Mouse (Mus musculus) hindbrain, postnatal 0 days (tissue): ENCODE measurements around the gene Ywhab. TPM values are rescaled to one million over a fixed set of nuclear protein-coding genes. Genes with fewer than 3 reads are reported as not detected.

Experiments
- ATAC-seq: fragments of 200-750 bp; cut with Nextera tagmentation; 2 replicates; pipeline ENCODE4 v1.8.0; 2017; ENCODE audit warnings: mild to moderate bottlenecking, moderate TSS enrichment, moderate library complexity
- DNase-seq: peaks from one replicate; pipeline ENCODE4 v3.0.0-alpha.2; 2015; ENCODE audit warnings: low spot score
- H3K27ac ChIP-seq: fragments of 300-500 bp; sonication (generic); 2 replicates; pipeline ENCODE4 v1.5.1; 2014; ENCODE audit warnings: mild to moderate bottlenecking
- H3K27me3 ChIP-seq: fragments of 300-500 bp; sonication (generic); 2 replicates; pipeline ENCODE4 v1.6.1; 2014; ENCODE audit warnings: low read length, mixed read lengths; ENCODE audit not compliant: insufficient read depth
- H3K36me3 ChIP-seq: fragments of 300-500 bp; sonication (generic); 2 replicates; pipeline ENCODE4 v1.6.1; 2014; ENCODE audit warnings: low read length, mixed read lengths; ENCODE audit not compliant: insufficient read depth
- H3K4me1 ChIP-seq: fragments of 300-500 bp; sonication (generic); 2 replicates; pipeline ENCODE4 v1.6.1; 2014; ENCODE audit warnings: antibody characterized with exemption, low read length, mixed read lengths; ENCODE audit not compliant: insufficient read depth
- H3K4me2 ChIP-seq: fragments of 300-500 bp; sonication (generic); 2 replicates; pipeline ENCODE4 v1.6.1; 2014; ENCODE audit warnings: low read depth, mild to moderate bottlenecking, low read length, moderate library complexity, mixed read lengths
- H3K4me3 ChIP-seq: fragments of 300-500 bp; sonication (generic); 2 replicates; pipeline ENCODE4 v1.5.1; 2014; ENCODE audit warnings: low read length
- H3K9ac ChIP-seq: fragments of 300-500 bp; sonication (generic); replicated peaks from 2 replicates; pipeline ENCODE4 v1.6.1; 2014; ENCODE audit warnings: mild to moderate bottlenecking, low read length, moderate library complexity, mixed read lengths
- H3K9me3 ChIP-seq: fragments of 300-500 bp; sonication (generic); 2 replicates; pipeline ENCODE4 v1.6.1; 2016; ENCODE audit warnings: low read length, mixed read lengths
- CTCF ChIP-seq: IDR thresholded peaks from 2 replicates; pipeline ENCODE4 v1.5.1; 2016; ENCODE audit warnings: antibody characterized with exemption, control low read depth, low read depth
- WGBS: fragments of 180-500 bp; shearing (Covaris S2); extraction: QIAGEN DNeasy Blood & Tissue Kit; methylation state at CpG from one replicate; pipeline ENCODE4 v1.1.7; 2014; 5-methylcytosine and 5-hydroxymethylcytosine counted together
- polyA plus RNA-seq: library from polyadenylated mRNA; unstranded; fragments of >200 nt; fragmentation: Nextera tagmentation; extraction: Ambion mirVana; gene quantifications from 2 replicates; pipeline ENCODE4 v1.2.1, GENCODE M21; 2015
- total RNA-seq: library from RNA; depleted of rRNA; stranded (reverse); fragments of >200 nt; gene quantifications from 2 replicates; pipeline ENCODE4 v1.2.3, GENCODE M21; 2014

Ywhab gene
- total and polyA plus RNA-seq, 2 experiments from 2014 or later = 131 to 583 TPM

DNA sequence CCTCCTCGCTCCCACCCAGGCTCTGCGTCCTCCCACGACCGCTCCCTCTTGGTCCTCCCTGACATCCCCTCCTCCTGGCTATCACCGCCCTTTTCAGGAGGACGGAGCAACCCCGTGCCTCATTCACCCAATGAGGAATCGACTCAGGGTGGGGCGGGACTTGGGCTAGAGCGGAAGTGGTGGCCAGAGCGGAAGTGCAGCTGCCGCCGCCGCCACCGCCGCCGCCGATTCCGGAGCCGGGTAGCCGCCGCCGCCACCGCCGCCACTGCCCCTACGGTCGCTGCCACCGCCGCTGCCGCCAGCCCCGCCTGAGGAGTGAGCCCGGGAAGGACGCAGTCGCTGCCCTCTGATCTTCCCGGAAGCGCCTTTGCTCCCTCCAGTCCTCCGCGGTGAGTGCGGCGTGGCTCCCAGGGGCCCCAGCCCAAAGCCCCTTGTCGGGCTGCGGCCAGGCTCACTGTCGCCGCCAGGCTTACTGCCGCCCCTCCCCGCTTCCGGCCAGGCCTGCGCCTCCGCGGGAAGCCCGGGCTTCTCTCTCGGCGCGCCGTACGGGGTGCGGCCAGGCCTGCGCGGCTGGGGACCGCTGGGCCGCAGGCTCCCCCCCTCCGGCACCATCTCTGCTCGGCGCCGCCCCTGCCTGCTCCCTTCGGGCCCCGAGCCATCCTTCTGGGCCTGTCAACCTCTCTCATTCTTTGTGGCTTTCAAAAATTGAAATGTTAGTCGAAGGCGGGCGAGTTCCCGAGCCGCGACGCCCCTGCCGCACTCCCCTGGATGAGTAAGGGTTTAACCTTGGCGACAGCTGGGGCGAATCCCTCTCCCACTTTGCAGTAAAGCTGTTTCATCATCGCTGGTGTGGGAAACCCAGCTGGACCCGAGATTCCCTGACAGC lies 460 bp downstream of the Ywhab start:
- DNase-seq (peak; percentile 98), ATAC-seq (peak; percentile 100)
- H3K4me1 ChIP-seq = peaks cover 16% of the 10 kb centered on the region
- peak overlapping the region; percentile 76 for H3K4me2 ChIP-seq
- no peaks in the 10 kb centered on the region for H3K36me3 ChIP-seq
- no peaks in the 10 kb centered on the region for H3K9me3 ChIP-seq
- H3K27ac ChIP-seq = peak overlapping the region; percentile 98
- no peak for TF ChIP-seq CTCF
- WGBS = 3% methylated on average over 70 of the region's 79 CpGs
- H3K27me3 ChIP-seq = no peaks in the 10 kb centered on the region
- H3K4me3 ChIP-seq = peak overlapping the region; percentile 99
- H3K9ac ChIP-seq = peak overlapping the region; percentile 97

DNA sequence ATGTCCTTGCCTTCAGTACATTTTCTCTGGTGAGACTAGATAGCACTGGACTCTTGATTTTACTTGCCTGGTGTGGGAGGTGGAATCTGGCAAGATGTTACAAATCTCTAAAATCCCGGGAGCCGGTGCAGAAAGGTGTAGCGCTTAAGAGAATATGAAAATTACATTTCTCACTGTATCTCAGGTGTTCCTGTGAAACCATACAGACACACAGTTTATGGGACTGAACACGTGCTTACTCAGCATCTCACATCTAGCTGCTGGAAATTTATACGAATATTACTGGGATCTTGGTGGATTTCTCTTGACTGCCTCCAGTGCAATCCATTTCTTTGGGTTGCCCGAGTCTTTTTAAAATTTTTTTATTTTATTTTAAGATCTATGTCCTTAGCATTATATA lies 1.5 kb downstream of the Ywhab start:
- no peak for TF ChIP-seq CTCF
- Histone ChIP-seq H3K4me1 (peaks cover 16% of the 10 kb centered on the region), H3K4me2 (peak overlapping the region; percentile 76), H3K9me3 (no peaks in the 10 kb centered on the region), H3K9ac (peak overlapping the region; percentile 97), H3K36me3 (no peaks in the 10 kb centered on the region), H3K27me3 (no peaks in the 10 kb centered on the region), H3K4me3 (peak overlapping the region; percentile 99), H3K27ac (peak overlapping the region; percentile 98; the same call in 1 of the 2 replicates)
- ATAC-seq (no peak), DNase-seq (no peak)
- 77% methylated on average over 6 of the region's 6 CpGs for WGBS

DNA sequence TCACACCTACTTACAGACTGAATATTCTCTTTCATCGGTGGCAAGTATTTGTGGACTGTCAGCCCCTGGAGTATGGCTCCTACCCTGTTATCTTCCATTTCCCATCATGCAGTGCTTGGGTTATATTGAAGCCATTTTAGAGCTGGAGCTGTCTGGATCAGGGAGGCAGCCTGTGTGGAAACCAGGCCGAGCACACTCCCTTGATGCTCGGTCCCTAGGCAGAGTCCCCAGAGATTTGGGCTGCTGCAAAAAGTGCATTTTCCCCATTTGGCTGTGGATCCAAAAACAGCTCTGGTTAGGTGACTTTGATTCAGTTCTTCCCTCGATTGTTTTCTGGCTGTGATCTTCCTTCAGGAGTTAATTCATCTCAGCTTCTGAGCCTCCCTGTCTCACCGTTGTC lies 2.1 kb downstream of the Ywhab start:
- peaks cover 16% of the 10 kb centered on the region for H3K4me1 ChIP-seq
- H3K9me3 ChIP-seq = no peaks in the 10 kb centered on the region
- WGBS = 59% methylated on average over 5 of the region's 5 CpGs
- 0 out of 2 replicates have a peak overlapping the region, but pooled peaks have one; percentile 24 for H3K9ac ChIP-seq
- ATAC-seq (no peak), DNase-seq (no peak)
- H3K4me3 ChIP-seq = no peak overlapping the region
- H3K36me3 ChIP-seq = no peaks in the 10 kb centered on the region
- TF ChIP-seq CTCF = no peak
- H3K27ac ChIP-seq = no peak overlapping the region
- no peaks in the 10 kb centered on the region for H3K27me3 ChIP-seq
- peak overlapping the region; percentile 76 for H3K4me2 ChIP-seq

DNA sequence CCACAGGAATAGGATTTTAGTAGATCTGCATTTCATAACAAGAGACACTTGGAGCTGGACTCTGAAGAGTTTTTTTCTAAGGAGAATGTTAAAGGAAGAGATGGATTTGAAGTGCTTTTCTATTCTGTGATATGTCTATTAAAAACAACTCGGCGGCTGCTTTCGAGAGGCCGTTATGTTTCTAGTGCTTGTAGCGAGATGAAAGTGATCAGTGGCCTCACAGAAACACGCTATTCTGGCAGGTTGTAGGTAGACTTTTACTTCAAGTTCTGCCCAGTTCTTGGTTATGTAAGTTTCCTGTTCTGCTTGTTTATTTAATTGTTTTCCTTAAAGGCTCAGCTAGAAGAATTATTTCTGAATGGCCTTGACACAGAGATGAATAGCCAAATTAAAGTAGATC lies 4.2 kb downstream of the Ywhab start:
- ATAC-seq (no peak), DNase-seq (no peak)
- no peak for TF ChIP-seq CTCF
- WGBS = 94% methylated on average over 6 of the region's 6 CpGs
- Histone ChIP-seq H3K4me3 (no peak overlapping the region), H3K36me3 (no peaks in the 10 kb centered on the region), H3K9ac (no peak overlapping the region), H3K27ac (no peak overlapping the region), H3K9me3 (no peaks in the 10 kb centered on the region), H3K4me2 (no peak overlapping the region), H3K4me1 (peaks cover 16% of the 10 kb centered on the region), H3K27me3 (no peaks in the 10 kb centered on the region)

DNA sequence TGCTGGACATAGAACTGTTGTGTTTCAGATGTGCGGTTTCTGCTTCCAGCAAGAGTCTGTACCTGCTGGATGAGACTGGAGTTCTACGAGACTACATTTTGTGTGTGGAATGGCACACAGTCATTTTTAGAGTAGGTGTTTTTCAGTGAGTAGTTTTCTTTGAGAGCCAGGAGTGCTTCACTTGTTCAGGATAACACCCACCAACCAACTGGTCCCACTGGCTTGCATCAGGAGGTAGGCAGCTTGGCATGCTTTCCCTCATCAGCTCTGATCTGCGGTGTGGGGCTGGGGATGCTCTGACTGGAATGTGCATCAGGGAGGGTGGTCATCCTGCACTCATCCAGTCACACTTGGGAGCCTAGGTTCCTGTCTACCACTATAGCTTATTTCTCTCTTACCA lies 7.9 kb downstream of the Ywhab start:
- 96% methylated on average over 3 of the region's 3 CpGs for WGBS
- ATAC-seq (no peak), DNase-seq (no peak)
- H3K9ac ChIP-seq = no peak overlapping the region
- no peak overlapping the region for H3K27ac ChIP-seq
- H3K9me3 ChIP-seq = no peaks in the 10 kb centered on the region
- no peak overlapping the region for H3K4me3 ChIP-seq
- H3K4me2 ChIP-seq = no peak overlapping the region
- H3K27me3 ChIP-seq = no peaks in the 10 kb centered on the region
- no peaks in the 10 kb centered on the region for H3K36me3 ChIP-seq
- 0 out of 2 replicates have a peak, but pooled peaks cover 2% of the 10 kb centered on the region for H3K4me1 ChIP-seq
- no peak for TF ChIP-seq CTCF

GRCm38 (mm10) chr2:164004503-164004902 lies 9.7 kb downstream of the Ywhab start:
- WGBS = 84% methylated on average over 5 of the region's 5 CpGs
- no peaks in the 10 kb centered on the region for H3K4me1 ChIP-seq
- no peaks in the 10 kb centered on the region for H3K27me3 ChIP-seq
- H3K36me3 ChIP-seq = no peaks in the 10 kb centered on the region
- no peak for TF ChIP-seq CTCF
- no peak overlapping the region for H3K4me3 ChIP-seq
- no peak for ATAC-seq
- no peak overlapping the region for H3K27ac ChIP-seq
- H3K9ac ChIP-seq = no peak overlapping the region
- no peak overlapping the region for H3K4me2 ChIP-seq
- no peak for DNase-seq
- no peaks in the 10 kb centered on the region for H3K9me3 ChIP-seq

DNA sequence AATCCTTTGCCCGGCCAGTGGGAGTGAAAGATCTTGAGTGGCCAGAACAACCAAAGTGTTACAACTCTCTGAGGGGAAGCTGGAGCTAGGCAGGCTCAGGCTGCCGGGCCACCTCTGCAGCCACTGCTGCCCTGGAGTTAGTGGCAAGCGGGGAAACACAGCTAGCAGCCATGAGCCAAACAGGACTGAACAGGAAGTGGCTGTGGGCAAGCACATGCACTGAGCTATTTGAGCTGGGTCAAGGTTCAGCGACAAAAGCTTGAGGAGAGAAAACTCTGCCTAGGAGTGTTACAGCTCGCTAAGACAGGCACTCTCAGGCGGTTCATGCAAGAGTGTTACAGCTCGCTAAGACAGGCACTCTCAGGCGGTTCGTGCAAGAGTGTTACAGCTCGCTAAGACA lies 12.2 kb downstream of the Ywhab start:
- Histone ChIP-seq H3K9ac (no peak overlapping the region), H3K4me2 (no peak overlapping the region), H3K36me3 (peaks cover 4% of the 10 kb centered on the region; the same call in 1 of the 2 replicates), H3K9me3 (no peaks in the 10 kb centered on the region), H3K27me3 (no peaks in the 10 kb centered on the region), H3K4me1 (no peaks in the 10 kb centered on the region), H3K27ac (no peak overlapping the region), H3K4me3 (no peak overlapping the region)
- ATAC-seq = no peak
- WGBS = 81% methylated on average over 10 of the region's 10 CpGs
- DNase-seq = no peak
- no peak for TF ChIP-seq CTCF
